Mouse (Mus musculus) neutrophil, adult 65 days (primary cell): ENCODE data around the gene Nabp1. TPM values are rescaled to one million over a fixed set of nuclear protein-coding genes. Genes with fewer than 3 reads are reported as not detected.

Experiments
- total RNA-seq: library from RNA; stranded (reverse); gene quantifications from 2 replicates; pipeline ENCODE4 v1.2.4, GENCODE M21; 2023

Nabp1 gene
- total RNA-seq = 27.7 and 33.2 TPM in 2 replicates

GRCm38 (mm10) chr1:51478262-51479026, at the start of gene Nabp1:
Nabp1 (minus strand) TSS chr1:51478425.

Other genes with a start within 250 kb of the Nabp1 start
- 0.29 and 0.63 TPM in 2 replicates for gene Cavin2, start 189.3 kb downstream of the Nabp1 start, total RNA-seq